Mouse (Mus musculus) bone marrow macrophage, adult 2 months (primary cell): ENCODE data around the gene Fhit.

Experiments
- CTCF ChIP-seq: IDR thresholded peaks from 2 replicates; pipeline ENCODE4 v1.5.1; 2012; ENCODE audit warnings: low read depth, mild to moderate bottlenecking, low read length, moderate library complexity
- POLR2A ChIP-seq: IDR thresholded peaks from 2 replicates; pipeline ENCODE4 v1.6.1; 2012; ENCODE audit warnings: mild to moderate bottlenecking, low read depth, low read length, borderline replicate concordance

DNA sequence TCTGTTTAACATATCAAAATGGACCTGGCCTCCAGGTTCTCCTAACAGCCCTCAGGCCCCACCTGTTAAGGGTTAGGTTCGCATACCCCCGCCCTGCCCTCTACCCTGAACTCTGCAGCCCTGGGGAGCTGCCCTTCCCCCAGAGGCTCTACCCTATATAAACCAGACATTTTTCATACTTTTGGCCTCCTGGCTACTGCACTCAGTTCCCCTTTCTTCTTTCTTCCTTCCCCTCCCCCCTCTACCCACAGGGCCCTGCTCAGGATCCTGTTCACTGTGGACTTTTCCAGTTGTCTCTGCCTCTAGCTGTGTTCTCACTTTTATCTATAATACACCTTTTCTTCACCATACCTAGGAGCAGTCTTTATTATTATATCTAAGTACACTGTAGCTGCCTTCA is 627.0 kb downstream of the Fhit start:
- TF ChIP-seq CTCF (no peak), POLR2A (no peak)
